Mouse (Mus musculus) gonadal fat pad, adult 2 months (tissue): Measurements from ENCODE around the gene Rev3l. TPM values are rescaled to one million over a fixed set of nuclear protein-coding genes. Genes with fewer than 3 reads are reported as not detected.

Experiments
- DNase-seq: peaks from one replicate; pipeline ENCODE4 v3.0.0-alpha.2; 2012; ENCODE audit warnings: low read depth
- polyA plus RNA-seq: library from polyadenylated mRNA; depleted of rRNA; stranded (reverse); fragments of >200 nt; gene quantifications from 2 replicates; pipeline ENCODE4 v1.2.3, GENCODE M21; 2012; rRNA removed

The Rev3l gene
- polyA plus RNA-seq, result 21.2 and 21.6 TPM in 2 replicates

DNA sequence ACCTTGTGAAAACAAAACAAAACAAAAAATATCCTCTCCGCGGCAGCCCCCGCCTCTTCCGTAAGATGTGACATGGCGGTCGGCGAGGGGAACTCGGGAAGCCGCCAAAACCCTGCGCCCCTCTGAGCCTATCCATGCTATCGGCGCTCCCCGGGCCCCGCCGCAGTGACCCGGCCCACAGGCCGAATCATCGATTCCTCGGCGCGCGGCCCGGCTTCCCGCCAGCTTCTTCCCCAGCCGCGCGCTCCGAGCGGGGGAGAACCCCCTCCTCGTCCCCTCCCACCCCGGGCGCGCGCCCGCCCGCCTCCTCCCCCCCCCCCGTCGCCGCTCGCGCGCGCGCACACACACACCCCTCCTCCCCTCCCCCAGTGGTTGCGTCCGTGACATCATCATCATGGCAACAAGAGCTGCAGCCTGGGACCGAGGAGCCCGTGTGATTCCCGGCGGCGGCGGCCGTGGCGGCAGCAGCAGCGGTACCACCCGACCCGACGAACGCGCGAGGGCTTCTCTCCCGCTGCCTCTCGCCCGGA lies at the start of gene Rev3l:
TSS of gene Rev3l (plus strand) at position 383 of the 530 bp plus-strand sequence.
- peak; percentile 23 for DNase-seq

DNA sequence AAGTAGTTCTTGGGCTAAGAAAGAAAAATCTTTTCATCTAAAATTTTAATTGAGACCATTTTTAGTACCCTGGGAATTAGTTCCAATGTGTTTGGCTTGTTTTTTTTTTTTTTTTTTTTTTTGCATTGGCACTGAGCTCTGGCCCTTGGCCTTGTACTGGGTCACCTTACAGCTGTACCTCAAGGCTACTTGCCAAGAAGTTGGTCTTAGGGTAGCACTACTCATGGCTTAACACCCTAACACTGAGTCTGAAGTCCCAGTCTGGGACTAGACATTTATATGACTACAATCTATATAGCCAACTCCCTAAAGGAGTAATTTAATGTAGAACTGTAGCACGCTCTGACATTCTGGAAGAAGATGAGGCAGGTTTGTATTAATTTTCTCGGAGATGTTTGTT lies 49.4 kb upstream of the Rev3l start:
- DNase-seq, result no peak

DNA sequence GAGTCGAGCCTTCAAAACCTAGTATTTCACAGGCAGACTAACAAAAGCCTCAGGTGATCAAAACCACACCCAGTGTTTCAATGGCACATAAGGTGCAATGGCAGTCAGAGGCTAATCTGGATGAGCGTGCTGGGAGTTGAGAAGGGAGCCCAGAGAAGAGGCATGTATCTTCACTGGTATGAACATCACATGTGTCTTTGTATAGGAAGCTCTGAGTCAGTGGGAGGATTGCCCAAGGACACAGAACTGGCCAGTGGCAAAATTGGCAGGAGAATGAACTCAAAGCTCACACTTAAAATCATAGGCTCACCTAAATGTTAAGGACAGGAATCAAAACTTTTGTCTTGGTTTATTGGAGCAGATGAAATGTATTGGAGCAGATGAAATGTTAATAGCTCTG lies 48.4 kb upstream of the Rev3l start:
- DNase-seq, result no peak

DNA sequence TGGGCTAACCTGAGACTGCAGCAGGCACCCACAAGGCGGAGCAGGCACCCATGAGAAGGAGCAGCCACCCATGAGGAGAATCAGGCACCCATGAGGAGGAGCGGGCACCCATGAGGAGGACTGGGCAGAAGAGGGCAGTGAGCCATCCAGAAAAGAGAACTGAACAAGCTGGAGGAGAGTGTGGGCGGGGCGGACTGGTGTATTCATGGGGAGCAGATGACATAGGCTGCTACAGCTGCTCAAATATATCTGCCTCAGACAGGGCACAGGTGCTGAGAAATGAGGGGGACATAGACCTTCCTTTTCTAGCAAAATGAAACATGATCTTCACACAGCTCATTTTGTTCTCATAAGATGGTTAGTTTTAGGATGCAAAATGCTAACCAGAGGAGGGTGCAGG lies 45.1 kb upstream of the Rev3l start:
- no peak for DNase-seq

DNA sequence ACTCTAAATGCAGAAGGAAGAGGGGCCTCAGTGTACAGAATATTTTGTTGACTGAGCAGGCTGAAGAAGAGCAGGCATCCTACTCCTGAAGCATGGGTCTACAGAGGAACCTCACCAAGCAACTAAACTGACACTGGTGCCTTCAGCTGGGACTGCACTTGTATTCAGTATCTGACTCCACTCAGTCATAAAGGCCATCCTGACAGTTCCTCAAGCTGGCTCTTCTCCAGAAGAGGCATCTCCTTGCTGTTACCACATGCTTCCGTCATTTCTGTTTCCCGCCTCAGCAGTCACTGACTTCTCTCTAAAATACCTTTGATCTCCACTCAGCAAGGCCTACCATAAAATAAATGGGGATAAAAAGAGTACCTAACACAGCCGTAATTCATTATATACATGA lies 44.1 kb upstream of the Rev3l start:
- DNase-seq, result no peak

DNA sequence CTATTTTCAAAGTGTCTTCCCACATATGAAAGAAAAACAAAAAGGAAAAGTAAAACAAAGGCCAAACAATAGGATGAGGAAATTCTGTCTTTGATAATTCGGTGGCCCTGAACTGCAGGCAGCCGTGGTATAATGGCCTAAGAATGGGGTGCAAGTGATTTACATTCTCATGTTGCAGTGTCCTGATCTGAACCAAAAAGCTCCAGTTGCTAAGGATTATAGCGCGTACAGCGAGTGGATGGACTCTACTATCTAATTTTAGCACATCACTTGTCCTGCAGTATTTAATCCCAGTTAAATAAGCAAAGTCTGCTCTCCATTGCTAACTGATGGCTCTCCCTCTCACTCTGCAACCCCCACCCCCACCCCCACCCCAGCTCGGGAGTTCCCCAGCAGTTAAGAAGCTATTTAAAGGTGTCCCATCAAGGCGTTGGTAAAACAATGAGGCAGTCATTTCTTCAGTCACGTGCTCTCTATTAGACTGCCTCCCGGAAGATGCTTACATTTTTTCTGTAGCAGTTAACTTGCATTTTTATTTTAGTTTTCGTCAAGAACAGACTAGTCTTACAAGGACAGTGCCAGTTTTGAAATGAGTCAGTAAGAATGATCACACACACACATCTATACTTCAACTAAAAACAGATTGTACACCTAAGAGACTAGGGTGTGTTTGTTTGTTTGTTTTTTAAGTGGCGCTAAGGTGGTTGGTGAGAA lies 40.4 kb upstream of the Rev3l start:
- no peak for DNase-seq

DNA sequence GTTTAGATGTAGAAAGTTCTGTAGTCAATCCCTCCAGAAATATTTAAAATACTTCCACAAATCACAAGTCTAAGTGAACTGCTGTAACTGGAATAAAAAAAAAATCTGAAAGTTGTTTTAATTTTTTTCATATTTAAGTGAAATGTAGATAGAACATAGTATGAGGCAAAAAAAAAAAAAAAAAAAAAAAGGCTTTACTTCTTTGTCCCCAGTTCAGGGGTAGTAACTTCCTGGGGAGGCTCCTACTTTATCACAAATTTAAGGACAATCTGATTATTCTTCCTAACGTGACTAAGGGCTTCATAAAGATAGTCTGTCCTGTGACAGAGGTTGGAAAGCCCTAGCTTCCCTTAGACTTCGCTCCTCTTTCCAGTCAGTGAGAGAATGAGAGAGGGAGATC lies 39.8 kb upstream of the Rev3l start:
- no peak for DNase-seq

DNA sequence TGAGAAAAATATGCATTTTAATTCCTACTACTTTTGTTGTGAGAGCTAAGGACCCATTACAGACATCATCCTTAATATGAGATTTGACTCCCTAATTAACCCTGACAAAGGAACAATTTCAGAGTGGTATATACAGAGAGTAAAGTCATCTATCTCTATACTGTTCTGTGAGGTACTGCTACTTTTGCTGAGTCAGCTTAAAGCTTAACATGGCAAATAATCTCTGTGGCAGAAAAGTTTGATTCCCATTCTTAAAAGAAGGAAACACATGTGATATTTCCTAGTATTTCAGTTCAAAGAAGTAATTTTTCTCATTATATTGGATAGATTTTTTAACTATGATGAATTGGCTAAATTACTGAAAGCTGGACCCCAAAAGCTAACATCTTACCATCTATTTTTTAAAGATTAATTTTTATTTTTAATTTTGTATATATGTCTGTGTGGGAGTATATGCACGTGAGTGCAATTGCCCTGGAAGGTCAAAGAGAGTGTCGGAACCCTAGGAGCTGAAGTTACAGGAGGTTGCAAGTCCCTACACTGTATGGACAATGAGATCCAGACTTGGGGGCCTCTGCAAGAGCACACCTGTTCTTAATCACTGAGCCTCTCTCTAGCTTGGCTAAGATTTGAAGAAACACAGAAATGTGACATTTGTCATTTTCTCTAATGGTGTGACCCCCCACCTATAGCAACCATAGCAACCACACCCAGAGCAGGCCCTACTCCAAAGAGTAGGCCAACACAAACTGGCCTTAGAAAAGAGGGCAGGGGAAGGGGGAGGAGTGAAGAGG lies 24.0 kb upstream of the Rev3l start:
- DNase-seq, result no peak

DNA sequence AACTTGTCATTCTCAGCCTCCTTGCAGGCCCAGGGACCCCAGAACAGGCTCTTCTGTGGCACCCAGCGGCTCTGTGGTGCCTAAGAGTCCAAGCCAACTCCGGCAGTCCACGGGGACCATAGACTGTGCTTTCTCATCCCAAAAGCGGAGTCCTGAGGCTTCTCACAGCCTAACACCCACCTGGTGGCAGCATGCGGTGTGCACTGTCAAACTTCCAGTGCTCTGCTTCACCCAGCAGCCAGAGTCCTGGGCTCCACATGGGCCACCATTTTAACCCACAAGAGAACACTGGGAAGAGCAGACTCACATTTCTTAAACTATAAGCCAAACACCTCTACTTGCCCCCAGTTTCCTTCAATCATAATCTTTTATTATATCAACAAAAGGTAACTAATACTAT lies 15.0 kb upstream of the Rev3l start:
- no peak for DNase-seq

DNA sequence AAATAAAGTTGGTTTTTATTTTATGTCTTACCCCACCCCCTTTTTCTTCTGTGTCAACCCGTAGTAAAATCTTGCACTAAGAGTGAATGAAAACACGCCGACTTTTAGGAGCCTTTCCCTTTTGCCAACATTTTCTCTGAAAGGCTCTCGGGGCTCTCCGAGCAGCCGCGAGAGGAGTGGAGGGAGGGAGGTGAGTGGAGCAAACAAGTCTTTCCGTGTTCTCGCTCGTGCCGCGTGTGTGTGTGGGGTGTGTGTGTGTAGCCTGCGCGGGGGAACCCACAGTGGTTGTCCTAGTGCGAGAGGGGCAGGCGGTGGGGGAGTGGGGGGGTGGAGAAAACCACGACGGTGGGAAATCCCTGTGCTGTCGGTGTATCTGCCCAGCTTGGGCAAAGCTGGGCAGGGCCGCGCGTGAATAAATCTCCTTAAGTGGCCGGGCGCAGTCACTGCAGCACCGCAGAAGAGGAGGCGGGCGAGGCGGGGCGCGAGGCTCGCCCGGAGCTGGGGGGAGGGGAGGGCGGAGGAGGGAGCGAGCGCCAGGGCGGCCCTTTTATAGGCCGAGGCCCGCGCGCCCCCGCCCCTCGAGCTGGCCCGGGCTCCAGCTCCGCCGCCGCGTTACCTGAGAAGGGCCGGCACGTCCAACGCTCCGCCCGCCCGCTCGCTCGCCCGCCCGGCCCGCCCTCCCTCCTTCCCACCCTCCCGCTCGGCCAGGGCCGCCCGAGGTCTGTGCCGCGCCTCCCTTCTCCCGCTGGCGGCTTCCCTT lies 762 bp upstream of the Rev3l start:
- DNase-seq, result peak; percentile 24

DNA sequence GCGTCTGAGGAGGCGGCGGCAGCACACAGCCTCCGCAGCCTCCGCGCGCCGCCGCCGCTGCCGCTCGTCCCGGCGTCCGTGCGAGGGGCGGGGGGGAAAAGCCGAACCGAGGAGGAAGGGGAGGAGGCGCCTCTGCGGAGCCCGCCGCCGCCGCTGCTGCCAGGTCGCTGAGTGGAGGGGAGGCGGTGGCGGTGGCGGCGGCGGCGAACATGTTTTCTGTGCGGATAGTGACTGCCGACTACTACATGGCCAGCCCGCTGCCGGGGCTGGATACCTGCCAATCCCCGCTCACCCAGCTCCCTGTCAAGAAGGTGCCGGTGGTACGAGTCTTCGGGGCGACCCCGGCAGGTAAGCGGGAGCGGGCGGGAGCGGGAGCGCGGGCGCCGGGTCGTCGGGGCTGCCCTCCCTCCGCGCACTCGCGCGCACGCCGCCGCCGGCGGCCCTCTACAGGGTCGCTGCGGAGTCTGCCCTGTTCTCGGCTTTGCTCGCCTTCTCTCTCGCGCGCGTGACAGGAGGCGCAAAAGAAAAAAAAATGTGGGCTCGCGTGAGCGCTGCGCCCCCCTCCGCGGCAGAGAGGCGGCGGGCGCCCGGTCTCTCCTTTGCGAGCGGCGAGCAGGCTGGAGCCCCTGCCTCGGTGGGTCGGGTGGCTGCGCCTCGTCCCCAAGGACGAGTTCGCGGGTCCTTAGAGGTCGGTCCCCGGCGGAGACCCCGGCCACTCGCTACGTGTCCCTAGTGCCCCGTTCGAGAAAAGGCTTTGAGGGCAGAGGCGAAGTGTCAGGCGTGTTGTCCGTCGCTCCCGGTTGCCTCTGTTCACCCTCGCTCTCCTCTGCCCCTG lies 565 bp downstream of the Rev3l start:
- DNase-seq, result no peak

DNA sequence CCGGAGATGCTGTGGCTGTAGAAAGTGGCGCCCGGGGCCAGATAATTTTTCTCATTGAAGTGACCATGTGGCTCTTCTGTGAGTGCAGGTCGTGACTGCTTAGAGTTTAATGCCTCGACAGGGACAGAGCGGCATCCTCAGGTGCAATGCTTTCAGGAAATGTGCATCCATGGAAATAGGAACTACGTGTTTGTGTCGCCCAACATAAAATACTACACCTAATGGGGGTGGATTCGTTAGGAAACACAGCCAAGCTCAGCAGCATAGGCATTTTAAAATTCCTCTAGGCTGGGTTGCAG lies 1.1 kb downstream of the Rev3l start:
- DNase-seq, result peak; percentile 12

DNA sequence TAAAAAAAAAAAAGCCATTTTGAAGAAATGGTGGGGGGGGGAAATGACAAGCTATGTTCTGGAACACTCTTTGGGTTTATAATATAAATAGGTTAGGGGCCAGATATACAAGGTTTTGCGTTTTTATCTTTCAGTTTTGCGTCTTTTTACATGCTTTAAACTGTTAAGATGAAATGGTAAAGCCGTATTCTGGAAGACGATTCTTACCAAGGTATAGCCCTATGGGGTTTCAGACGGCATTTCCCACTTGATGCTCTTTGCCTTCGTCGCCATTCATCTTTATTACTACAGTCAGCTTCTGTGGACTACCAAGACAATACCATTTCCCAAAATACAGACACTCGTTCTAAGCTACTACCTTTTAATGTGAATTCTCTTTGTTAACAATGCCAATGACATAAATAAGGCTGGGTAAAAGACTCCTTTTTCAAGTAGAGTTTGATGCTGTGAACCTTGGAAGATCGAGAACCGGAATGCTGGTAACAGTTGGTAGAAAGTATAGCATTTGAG lies 1.6 kb downstream of the Rev3l start:
- no peak for DNase-seq

DNA sequence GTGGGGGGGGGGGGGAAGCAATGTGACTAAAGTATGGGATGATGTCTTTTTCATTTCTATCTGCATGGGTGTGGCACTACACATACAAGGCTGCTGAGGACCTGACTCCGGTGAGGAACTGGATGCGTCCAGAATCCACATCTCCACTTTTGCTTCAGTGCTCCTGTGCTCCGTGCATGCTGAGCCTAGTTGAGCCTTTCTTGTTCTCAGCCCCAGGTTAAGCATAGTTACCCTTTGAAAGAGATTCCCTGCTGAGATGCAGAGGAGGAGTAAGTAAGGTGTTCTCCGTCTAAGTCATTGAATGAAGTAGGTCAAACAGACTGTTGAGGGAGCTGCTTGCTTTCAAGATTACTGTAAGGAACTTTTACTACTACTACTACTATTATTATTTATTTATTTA lies 4.3 kb downstream of the Rev3l start:
- no peak for DNase-seq

DNA sequence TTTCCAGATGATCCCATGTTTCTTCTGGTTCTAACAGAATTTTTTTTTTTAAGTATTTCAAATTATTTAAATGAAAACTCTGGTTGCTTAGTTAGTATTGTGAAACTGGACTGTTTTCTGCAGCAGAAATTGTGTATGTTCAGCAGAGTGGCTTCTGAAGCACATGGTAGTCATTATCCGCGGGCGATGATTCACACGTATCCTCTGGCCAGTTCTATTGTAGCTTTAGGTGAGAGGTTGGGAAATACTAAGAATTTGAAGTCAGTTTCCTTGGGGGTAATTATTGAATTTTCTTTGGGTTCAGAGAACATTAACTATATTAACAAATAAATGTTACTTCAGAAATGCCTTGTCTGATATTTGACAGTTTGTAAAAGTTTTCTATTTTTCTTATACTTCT lies 10.1 kb downstream of the Rev3l start:
- no peak for DNase-seq

DNA sequence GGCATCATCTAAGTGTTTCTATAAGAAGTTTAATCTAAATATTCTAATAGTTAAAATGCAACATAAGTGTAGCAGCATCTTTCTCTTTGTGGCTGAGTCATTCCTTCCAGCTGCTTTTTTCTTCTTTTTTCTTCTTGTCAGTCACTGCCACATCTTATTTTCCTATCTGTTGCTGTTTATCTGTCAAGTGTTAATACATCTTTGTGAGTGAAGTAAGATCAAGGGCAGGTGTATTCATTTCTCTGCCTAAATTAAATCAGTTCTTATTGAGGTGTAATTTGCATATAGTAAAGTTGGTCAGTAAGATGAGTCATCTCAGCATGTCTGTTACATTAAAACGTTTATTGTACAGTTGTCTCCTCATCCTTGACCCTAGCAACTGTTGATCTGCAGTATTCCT lies 32.8 kb downstream of the Rev3l start:
- no peak for DNase-seq

DNA sequence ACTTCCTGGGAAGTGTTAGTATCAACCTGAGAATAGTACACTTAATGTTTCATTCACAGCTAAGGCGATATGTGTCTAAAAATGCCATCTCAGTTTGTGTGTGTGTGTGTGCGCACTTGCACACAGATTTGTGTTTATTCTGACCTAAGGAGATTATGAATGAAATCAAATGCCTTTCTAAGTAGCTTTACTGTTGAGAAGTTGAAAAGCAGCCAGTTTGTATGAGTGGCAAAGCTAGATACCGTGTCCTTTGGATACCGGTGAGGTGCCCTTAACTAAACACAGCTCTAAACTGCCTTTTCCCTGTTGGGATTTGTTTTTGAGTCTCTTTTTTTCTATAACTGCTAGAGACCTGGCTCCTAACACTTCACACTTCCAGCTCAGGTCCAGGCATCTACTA lies 34.8 kb downstream of the Rev3l start:
- DNase-seq, result no peak

DNA sequence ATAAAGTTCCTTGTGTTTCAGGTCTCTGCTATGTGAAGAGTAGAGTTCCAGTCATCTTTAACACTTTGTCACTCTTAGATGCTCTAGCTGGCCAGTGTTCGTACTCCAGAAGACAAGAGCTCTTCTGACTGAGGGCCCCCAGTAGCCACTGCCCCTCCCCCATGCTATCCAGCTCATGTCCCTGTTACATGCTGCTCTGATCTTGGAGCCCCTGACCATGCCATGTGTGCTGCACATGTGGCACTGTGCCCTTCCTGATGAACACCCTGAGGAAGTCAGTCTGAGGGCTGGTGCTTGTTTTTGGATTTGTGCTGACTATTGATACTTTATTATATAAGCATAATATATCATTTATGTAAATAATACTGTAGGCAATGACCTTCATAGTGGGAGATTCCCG lies 40.3 kb downstream of the Rev3l start:
- DNase-seq, result no peak

DNA sequence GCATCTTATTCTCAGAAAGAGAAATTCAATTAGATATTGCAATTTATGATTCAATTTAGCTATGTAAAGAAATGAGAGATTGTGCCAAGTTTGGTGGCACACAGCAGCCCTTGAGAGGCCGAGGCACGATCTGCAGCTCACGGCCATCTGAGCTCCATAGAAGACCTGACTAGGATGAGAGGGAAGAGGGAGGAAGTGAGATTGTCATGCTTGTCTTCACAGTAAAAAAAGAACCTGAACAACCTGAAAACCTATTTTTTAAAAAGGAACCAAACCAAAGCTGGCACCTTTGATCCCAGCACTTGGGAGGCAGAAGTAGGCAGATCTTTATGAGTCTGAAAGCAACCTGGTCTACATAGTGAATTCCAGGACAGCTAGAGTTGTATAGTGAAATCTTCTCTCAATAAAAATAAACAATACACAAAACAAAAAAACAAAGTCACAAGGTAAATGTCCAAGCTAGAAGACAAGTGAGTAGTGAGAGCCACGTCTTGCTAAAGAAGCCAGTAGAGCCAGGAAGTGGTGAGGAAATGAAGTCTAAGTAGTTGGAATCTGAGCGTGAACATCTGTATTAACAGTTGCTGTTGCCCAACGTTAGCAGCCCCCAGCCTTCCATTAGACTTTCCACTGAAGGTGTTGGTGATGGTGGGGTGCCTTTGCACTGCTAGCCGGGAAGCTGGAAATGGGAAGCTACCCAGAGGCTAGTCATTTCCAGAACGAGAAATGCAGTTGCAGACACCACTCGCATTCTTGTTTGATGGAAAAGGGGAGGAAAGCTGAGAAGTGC lies 42.2 kb downstream of the Rev3l start:
- no peak for DNase-seq

DNA sequence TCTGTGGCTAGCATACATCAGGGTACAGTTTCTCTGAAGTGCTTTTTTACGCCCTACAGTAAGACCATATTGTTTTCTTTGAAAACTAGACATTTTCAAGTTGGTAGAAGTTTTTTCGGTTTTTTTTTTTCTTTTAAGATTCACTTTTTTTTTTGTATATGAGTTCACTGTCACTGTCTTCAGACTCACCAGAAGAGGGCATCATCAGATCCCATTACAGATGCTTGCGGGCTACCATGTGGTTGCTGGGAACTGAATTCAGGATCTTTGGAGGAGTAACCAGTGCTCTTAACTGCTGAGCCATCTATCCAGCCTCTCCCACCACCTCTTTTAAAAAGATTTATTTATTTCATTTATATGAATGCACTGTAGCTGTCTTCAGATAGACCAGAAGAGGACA lies 45.0 kb downstream of the Rev3l start:
- no peak for DNase-seq

DNA sequence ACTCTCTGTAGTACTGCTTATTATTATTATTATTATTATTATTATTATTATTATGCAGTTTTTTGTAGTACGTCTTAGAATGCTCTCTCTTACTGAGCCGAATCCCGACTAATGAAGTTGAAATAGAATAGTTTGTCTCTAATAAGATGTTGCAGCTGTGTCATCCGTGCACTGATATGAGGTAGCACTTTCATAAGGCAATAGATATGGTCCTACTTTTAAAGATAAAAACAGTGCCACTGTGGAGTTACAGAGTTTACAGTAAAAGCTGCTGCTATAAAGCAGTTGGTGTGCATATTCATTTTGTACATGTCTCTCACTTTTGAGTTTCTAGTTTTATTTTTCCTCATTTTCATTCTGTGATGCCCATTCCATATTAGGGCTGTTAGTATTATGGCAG lies 46.4 kb downstream of the Rev3l start:
- DNase-seq, result no peak
